Mouse (Mus musculus): ENCODE measurements around the gene Gm17018. TPM values are rescaled to one million over a fixed set of nuclear protein-coding genes. Genes with fewer than 3 reads are reported as not detected.
"Not testable (repeated sequence)": the region's sequence is repeated elsewhere in the genome, so short reads cannot be mapped to it uniquely, and the experiment has no call there.

Gene Gm17018
- total RNA-seq, 2 experiments from 2014 or later, result 55.2 to 55.4 TPM

- not testable (repeated sequence) for DNase-seq (ENCODE audit: low spot score in 2 of 2)
These were observed 12.2 kb upstream of the Gm17018 start for GRCm38 (mm10) chr19:45548196-45548595.

- no peak for DNase-seq (ENCODE audit: low spot score in 2 of 2)
These were observed 11.1 kb upstream of the Gm17018 start for GRCm38 (mm10) chr19:45549128-45549915.

- DNase-seq (ENCODE audit: low spot score in 2 of 2), result no peak
These were observed 10.5 kb upstream of the Gm17018 start for GRCm38 (mm10) chr19:45549948-45550347.

- DNase-seq (ENCODE audit: low spot score in 2 of 2), result no peak
These were observed 8.2 kb upstream of the Gm17018 start for GRCm38 (mm10) chr19:45552187-45552586.

- no peak for DNase-seq (ENCODE audit: low spot score in 2 of 2)
These were observed 6.3 kb upstream of the Gm17018 start for GRCm38 (mm10) chr19:45554136-45554535.

- DNase-seq (ENCODE audit: low spot score in 2 of 2), result no peak
These were observed 5.7 kb downstream of the Gm17018 start for GRCm38 (mm10) chr19:45565925-45566715.

GRCm38 (mm10) chr19:45567367-45567766 is 7.0 kb downstream of the Gm17018 start:
- no peak for DNase-seq (ENCODE audit: low spot score in 2 of 2)

GRCm38 (mm10) chr19:45573033-45573432 is 12.6 kb downstream of the Gm17018 start:
- DNase-seq (ENCODE audit: low spot score in 2 of 2), result no peak

- peak; percentile 77 to 80 for DNase-seq (ENCODE audit: low spot score in 2 of 2)
These were observed 13.4 kb downstream of the Gm17018 start for GRCm38 (mm10) chr19:45573861-45574267.

- no peak for DNase-seq (ENCODE audit: low spot score in 2 of 2)
These were observed 14.0 kb downstream of the Gm17018 start for GRCm38 (mm10) chr19:45574339-45574898.

GRCm38 (mm10) chr19:45574941-45575631 is 14.7 kb downstream of the Gm17018 start:
- no peak for DNase-seq (ENCODE audit: low spot score in 2 of 2)

- no peak for DNase-seq (ENCODE audit: low spot score in 2 of 2)
These were observed 15.2 kb downstream of the Gm17018 start for GRCm38 (mm10) chr19:45575632-45576001.

- no peak for DNase-seq (ENCODE audit: low spot score in 2 of 2)
These were observed 16.8 kb downstream of the Gm17018 start for GRCm38 (mm10) chr19:45577141-45577750.

- DNase-seq (ENCODE audit: low spot score in 2 of 2), result no peak
These were observed 18.6 kb downstream of the Gm17018 start for GRCm38 (mm10) chr19:45578976-45579375.

- no peak for DNase-seq (ENCODE audit: low spot score in 2 of 2)
These were observed 19.0 kb downstream of the Gm17018 start for GRCm38 (mm10) chr19:45579416-45579815.

GRCm38 (mm10) chr19:45580235-45580634 is 19.8 kb downstream of the Gm17018 start:
- DNase-seq (ENCODE audit: low spot score in 2 of 2), result no peak

GRCm38 (mm10) chr19:45581257-45581656 is 20.8 kb downstream of the Gm17018 start:
- DNase-seq (ENCODE audit: low spot score in 2 of 2), result peak; percentile 51 to 52

- DNase-seq (ENCODE audit: low spot score in 2 of 2), result no peak
These were observed 21.7 kb downstream of the Gm17018 start for GRCm38 (mm10) chr19:45582161-45582560.

GRCm38 (mm10) chr19:45583136-45583535 is 22.7 kb downstream of the Gm17018 start:
- no peak for DNase-seq (ENCODE audit: low spot score in 2 of 2)

- no peak for DNase-seq (ENCODE audit: low spot score in 2 of 2)
These were observed 24.6 kb downstream of the Gm17018 start for GRCm38 (mm10) chr19:45584856-45585620.

Data from layer of hippocampus, postnatal 14 days (tissue).